Mouse (Mus musculus): Measurements from ENCODE around the gene Kcnk4.

Kcnk4 gene

DNA sequence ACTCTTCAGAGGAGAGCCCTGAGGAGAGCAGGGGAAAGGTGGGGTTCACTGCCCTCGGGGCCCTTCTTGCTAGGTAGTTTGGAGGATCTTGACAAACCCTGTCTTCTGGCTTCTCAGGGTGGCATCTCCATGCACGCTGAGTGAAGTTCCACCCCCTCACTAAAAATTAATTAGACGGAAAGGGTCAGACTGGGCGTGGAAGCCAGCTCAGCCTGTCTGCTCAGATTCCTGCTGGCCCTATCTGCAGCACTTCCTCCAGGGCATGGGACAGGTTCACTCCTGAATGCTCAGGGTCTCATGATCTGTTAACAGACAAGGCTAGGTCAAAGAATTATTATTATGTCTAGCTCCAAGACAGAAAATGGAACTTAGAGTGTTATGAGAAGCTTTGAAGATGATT, 41.8 kb downstream of the Kcnk4 start:
- DNase-seq (ENCODE audit: low read depth, low spot score): no peak

- DNase-seq (ENCODE audit: low read depth, low spot score): no peak
Observed at GRCm38 (mm10) chr19:6877965-6878364, 56.4 kb downstream of the Kcnk4 start.

GRCm38 (mm10) chr19:6876799-6877198, 57.5 kb downstream of the Kcnk4 start:
- DNase-seq (ENCODE audit: low read depth, low spot score): no peak

DNA sequence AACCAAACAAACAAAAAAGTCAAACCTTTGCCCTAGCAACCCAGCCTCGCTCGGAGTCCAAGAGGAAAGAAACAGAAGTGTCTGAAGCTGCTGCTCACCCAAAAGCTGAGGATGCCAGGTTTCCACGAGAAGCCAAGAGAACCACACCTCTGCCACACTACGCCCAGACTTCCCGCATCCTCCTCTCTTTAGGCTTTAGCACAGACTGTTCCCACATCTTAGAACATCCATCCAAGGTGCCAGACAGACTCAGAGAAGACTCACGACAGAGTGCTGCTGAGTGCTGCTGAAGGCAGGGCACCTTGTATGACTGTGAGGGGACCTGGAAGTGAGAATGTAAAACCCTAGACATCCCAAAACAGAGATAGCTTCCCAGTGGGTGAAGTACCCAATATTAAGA, 58.5 kb downstream of the Kcnk4 start:
- DNase-seq (ENCODE audit: low read depth, low spot score): no peak

DNA sequence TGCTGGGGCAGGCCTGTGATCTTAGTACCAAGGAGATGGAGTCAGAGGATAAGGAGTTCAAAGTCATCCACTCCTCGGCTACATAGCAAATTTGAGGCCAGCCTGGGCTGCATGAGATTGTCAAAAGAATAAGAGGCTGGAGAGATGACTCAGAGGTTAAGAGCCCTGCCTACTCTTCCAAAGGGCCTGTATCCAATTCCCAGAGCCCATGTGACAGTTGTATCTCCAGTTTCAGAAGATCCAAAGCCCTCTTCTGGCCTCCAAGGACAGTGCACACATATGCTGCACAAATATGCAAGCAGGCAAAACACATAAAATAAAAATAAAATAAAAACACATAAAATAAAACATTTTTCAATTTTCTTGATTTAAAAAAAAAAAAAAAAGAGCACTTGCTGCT, 60.1 kb downstream of the Kcnk4 start:
- no peak for DNase-seq (ENCODE audit: low read depth, low spot score)
